Mouse (Mus musculus): Measurements from ENCODE around the gene Ccdc73. TPM values are rescaled to one million over a fixed set of nuclear protein-coding genes. Genes with fewer than 3 reads are reported as not detected.
"Not testable (repeated sequence)": the region's sequence is repeated elsewhere in the genome, so short reads cannot be mapped to it uniquely, and the experiment has no call there.

Ccdc73 gene
- polyA plus RNA-seq, 1 experiment from 2014 or later: 9.5 TPM

GRCm38 (mm10) chr2:105017802-105018201, 150.2 kb downstream of the Ccdc73 start:
- H3K4me2 ChIP-seq (replicated peaks): no peak overlapping the region
- no peak for ATAC-seq (ENCODE audit: low FRiP score, low read depth)
- no peaks in the 10 kb centered on the region for H3K9me3 ChIP-seq
- WGBS: 83% methylated on average over 3 of the region's 3 CpGs
- H3K9ac ChIP-seq: no peak overlapping the region
- H3K27ac ChIP-seq: no peak overlapping the region
- no peaks in the 10 kb centered on the region for H3K27me3 ChIP-seq (replicated peaks)
- peaks cover 11% of the 10 kb centered on the region for H3K36me3 ChIP-seq
- peaks cover 12% of the 10 kb centered on the region for H3K4me1 ChIP-seq
- H3K4me3 ChIP-seq: no peak overlapping the region

- ATAC-seq (ENCODE audit: low FRiP score, low read depth): no peak
- no peak overlapping the region for H3K27ac ChIP-seq
- H3K9me3 ChIP-seq: no peaks in the 10 kb centered on the region
- no peaks in the 10 kb centered on the region for H3K36me3 ChIP-seq
- H3K4me3 ChIP-seq: no peak overlapping the region
- peaks cover 12% of the 10 kb centered on the region for H3K4me1 ChIP-seq
- no peaks in the 10 kb centered on the region for H3K27me3 ChIP-seq (replicated peaks)
- H3K9ac ChIP-seq: no peak overlapping the region
- H3K4me2 ChIP-seq (replicated peaks): no peak overlapping the region
- 85% methylated on average over 1 of the region's 1 CpGs for WGBS
Measured at GRCm38 (mm10) chr2:105019457-105019856, 151.9 kb downstream of the Ccdc73 start.

- 72% methylated on average over 12 of the region's 12 CpGs for WGBS
- H3K4me3 ChIP-seq: no peak overlapping the region
- H3K4me1 ChIP-seq: peaks cover 7% of the 10 kb centered on the region; the same call in 1 of the 2 replicates
- no peak overlapping the region for H3K4me2 ChIP-seq (replicated peaks)
- no peaks in the 10 kb centered on the region for H3K27me3 ChIP-seq (replicated peaks)
- no peak overlapping the region for H3K27ac ChIP-seq
- H3K9me3 ChIP-seq: no peaks in the 10 kb centered on the region
- H3K36me3 ChIP-seq: no peaks in the 10 kb centered on the region
- no peak for ATAC-seq (ENCODE audit: low FRiP score, low read depth)
- no peak overlapping the region for H3K9ac ChIP-seq
Measured at GRCm38 (mm10) chr2:105021256-105021655, 153.7 kb downstream of the Ccdc73 start.

- no peaks in the 10 kb centered on the region for H3K9me3 ChIP-seq
- no peak overlapping the region for H3K4me2 ChIP-seq (replicated peaks)
- no peaks in the 10 kb centered on the region for H3K36me3 ChIP-seq
- H3K27me3 ChIP-seq (replicated peaks): no peaks in the 10 kb centered on the region
- ATAC-seq (ENCODE audit: low FRiP score, low read depth): no peak
- H3K4me3 ChIP-seq: no peak overlapping the region
- no peak overlapping the region for H3K27ac ChIP-seq
- peaks cover 7% of the 10 kb centered on the region; the same call in 1 of the 2 replicates for H3K4me1 ChIP-seq
- 96% methylated on average over 2 of the region's 2 CpGs for WGBS
- H3K9ac ChIP-seq: no peak overlapping the region
Measured at GRCm38 (mm10) chr2:105021836-105022235, 154.2 kb downstream of the Ccdc73 start.

DNA sequence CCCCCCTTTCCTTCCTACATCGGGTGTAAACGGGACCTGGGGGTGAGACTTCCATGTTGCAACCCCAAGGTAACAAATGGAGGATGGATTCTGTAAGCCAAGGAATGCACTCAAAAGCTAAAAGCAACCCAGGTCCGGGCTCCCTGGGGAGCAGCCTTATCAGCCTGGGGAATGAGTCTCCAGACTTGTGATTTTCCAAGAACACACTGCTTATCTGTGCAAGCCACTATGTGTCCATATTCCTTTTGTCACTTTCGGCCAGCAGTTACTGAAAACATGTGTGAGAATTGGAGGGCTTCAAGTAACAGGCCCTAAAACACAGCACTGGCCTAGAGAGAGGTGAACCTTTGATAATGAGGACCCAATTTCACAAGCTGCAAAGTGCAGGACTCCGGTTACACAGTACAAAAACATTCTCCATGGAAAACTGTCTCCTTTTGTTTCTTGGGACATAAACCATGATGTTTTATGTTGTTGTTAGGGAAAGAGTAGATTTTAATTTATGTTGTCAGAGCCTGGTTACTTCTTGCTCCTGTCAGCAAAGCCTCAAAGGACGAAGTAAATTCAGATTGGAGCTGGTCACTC, 155.5 kb downstream of the Ccdc73 start:
- H3K27me3 ChIP-seq (replicated peaks): no peaks in the 10 kb centered on the region
- H3K4me3 ChIP-seq: no peak overlapping the region
- no peaks in the 10 kb centered on the region for H3K9me3 ChIP-seq
- no peaks in the 10 kb centered on the region for H3K36me3 ChIP-seq
- H3K27ac ChIP-seq: no peak overlapping the region
- no peak overlapping the region for H3K4me2 ChIP-seq (replicated peaks)
- WGBS: 67% methylated on average over 6 of the region's 6 CpGs
- H3K9ac ChIP-seq: no peak overlapping the region
- no peaks in the 10 kb centered on the region for H3K4me1 ChIP-seq
- ATAC-seq (ENCODE audit: low FRiP score, low read depth): no peak

DNA sequence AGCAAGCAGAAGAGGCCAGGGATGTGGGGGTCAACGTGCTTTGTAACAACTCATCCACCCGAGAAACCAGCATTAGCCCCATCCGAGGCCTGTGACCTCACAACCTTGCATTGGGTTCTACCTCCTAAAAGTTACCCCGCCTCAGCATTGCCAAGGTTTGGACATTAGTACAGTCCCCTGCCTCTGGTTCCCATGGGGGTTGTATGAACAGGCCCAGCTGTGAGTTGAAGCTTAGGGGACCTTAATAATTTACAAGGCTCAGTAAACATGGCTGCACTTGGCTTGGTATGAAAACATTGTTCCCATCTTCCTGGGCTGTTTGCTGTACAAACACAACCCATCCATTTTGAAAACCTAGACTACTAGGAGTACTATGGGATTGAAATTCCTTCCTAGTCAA, 156.2 kb downstream of the Ccdc73 start:
- 72% methylated on average over 4 of the region's 4 CpGs for WGBS
- H3K9me3 ChIP-seq: no peaks in the 10 kb centered on the region

DNA sequence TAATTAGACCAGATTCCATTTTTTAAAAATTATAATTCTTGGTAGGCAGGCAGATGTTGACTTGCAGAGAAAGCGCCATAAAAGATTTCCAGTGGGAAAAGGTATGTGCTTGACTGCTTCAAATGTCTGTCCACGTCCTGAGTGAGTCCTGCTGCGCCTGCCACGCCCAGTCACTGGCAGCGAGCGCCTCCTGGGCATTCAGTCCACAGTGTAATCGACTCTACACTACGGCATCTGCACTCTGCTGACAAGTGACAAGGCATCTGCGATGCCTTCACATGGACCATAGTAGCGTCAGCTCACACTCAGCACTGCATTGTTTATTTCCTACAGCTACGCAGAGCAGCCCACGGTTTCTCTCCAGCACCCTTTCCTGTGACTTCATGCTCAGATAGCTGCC, 158.0 kb downstream of the Ccdc73 start:
- not testable (repeated sequence) for H3K9me3 ChIP-seq; H3K4me2 ChIP-seq (replicated peaks); H3K27me3 ChIP-seq (replicated peaks); H3K36me3 ChIP-seq; H3K9ac ChIP-seq; H3K4me3 ChIP-seq; H3K4me1 ChIP-seq; H3K27ac ChIP-seq; ATAC-seq (ENCODE audit: low FRiP score, low read depth)
- WGBS: 83% methylated on average over 12 of the region's 12 CpGs

More for the DNA sequence above, 156.2 kb downstream of the Ccdc73 start:
- no peak overlapping the region for H3K4me2 ChIP-seq (replicated peaks)
- no peaks in the 10 kb centered on the region for H3K27me3 ChIP-seq (replicated peaks)
- no peaks in the 10 kb centered on the region for H3K36me3 ChIP-seq
- no peak overlapping the region for H3K4me3 ChIP-seq
- no peak overlapping the region for H3K27ac ChIP-seq
- ATAC-seq (ENCODE audit: low FRiP score, low read depth): no peak
- H3K4me1 ChIP-seq: no peaks in the 10 kb centered on the region
- H3K9ac ChIP-seq: no peak overlapping the region

- Histone ChIP-seq H3K4me3 (no peak overlapping the region), H3K4me1 (no peaks in the 10 kb centered on the region), H3K27ac (no peak overlapping the region), H3K9me3 (no peaks in the 10 kb centered on the region), H3K9ac (no peak overlapping the region), H3K36me3 (no peaks in the 10 kb centered on the region), H3K27me3 (replicated peaks) (no peaks in the 10 kb centered on the region), H3K4me2 (replicated peaks) (no peak overlapping the region)
- WGBS: 79% methylated on average over 22 of the region's 22 CpGs
- no peak for ATAC-seq (ENCODE audit: low FRiP score, low read depth)
Measured at GRCm38 (mm10) chr2:105026950-105027695, 159.5 kb downstream of the Ccdc73 start.

DNA sequence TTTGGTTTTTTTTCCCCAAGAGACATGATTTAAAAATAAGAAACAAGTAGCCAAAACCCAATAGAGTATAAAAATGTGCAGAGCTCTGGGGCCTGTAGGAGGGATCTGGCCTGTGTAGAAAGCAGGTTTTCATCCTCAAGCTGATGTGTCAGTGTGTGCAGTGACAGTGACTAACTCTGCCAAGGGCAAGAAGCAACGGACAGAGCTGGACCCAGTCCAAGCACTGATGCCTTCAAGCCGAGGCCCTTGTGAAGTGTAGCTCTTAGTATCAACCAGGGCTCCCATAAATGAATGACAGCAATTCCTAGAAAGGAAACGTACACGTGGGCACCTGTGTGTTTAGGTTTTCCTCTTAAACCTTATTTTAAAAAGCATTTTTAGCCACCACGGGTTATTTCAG, 161.2 kb downstream of the Ccdc73 start:
- H3K27ac ChIP-seq: no peak overlapping the region
- no peaks in the 10 kb centered on the region for H3K9me3 ChIP-seq
- WGBS: 88% methylated on average over 5 of the region's 5 CpGs
- no peak overlapping the region for H3K4me2 ChIP-seq (replicated peaks)
- no peaks in the 10 kb centered on the region for H3K36me3 ChIP-seq
- H3K27me3 ChIP-seq (replicated peaks): no peaks in the 10 kb centered on the region
- no peaks in the 10 kb centered on the region for H3K4me1 ChIP-seq
- no peak for ATAC-seq (ENCODE audit: low FRiP score, low read depth)
- H3K4me3 ChIP-seq: no peak overlapping the region
- H3K9ac ChIP-seq: no peak overlapping the region

- ATAC-seq (ENCODE audit: low FRiP score, low read depth): no peak
- WGBS: 96% methylated on average over 5 of the region's 5 CpGs
- Histone ChIP-seq H3K9me3 (no peaks in the 10 kb centered on the region), H3K27me3 (replicated peaks) (no peaks in the 10 kb centered on the region), H3K4me2 (replicated peaks) (no peak overlapping the region), H3K4me3 (no peak overlapping the region), H3K36me3 (no peaks in the 10 kb centered on the region), H3K27ac (no peak overlapping the region), H3K4me1 (peaks cover 2% of the 10 kb centered on the region; the same call in 1 of the 2 replicates), H3K9ac (no peak overlapping the region)
Measured at GRCm38 (mm10) chr2:105030505-105030904, 162.9 kb downstream of the Ccdc73 start.

- Histone ChIP-seq H3K4me1 (peaks cover 8% of the 10 kb centered on the region; the same call in 1 of the 2 replicates), H3K4me3 (no peak overlapping the region), H3K9ac (no peak overlapping the region), H3K36me3 (no peaks in the 10 kb centered on the region), H3K9me3 (no peaks in the 10 kb centered on the region), H3K27ac (no peak overlapping the region), H3K4me2 (replicated peaks) (no peak overlapping the region), H3K27me3 (replicated peaks) (no peaks in the 10 kb centered on the region)
- 51% methylated on average over 3 of the region's 3 CpGs for WGBS
- no peak for ATAC-seq (ENCODE audit: low FRiP score, low read depth)
Measured at GRCm38 (mm10) chr2:105034084-105034483, 166.5 kb downstream of the Ccdc73 start.

DNA sequence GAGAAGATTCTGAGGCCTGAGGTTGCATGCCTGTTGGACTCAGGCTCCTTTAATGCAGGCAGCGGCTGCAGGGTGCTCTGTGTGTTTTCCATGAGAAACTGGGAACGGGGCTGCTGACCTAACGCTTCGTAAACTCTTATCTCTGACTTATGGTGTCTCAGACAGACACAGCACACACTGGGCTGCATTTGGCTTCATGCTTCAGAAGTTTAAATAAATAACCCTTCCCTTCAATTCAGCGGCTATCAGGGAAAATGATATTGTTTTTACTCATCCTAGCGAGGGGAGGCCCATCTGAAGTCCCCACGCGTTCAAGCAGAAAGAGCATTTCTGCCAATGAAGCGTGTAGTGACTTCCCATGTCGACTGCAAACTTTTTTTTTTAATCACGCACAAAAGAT, 168.4 kb downstream of the Ccdc73 start:
- H3K9ac ChIP-seq: no peak overlapping the region
- WGBS: 38% methylated on average over 11 of the region's 11 CpGs
- ATAC-seq (ENCODE audit: low FRiP score, low read depth): no peak
- no peaks in the 10 kb centered on the region for H3K9me3 ChIP-seq
- no peak overlapping the region for H3K4me3 ChIP-seq
- no peaks in the 10 kb centered on the region for H3K36me3 ChIP-seq
- no peaks in the 10 kb centered on the region for H3K27me3 ChIP-seq (replicated peaks)
- H3K4me2 ChIP-seq (replicated peaks): no peak overlapping the region; the same call in 1 of the 2 replicates
- no peak overlapping the region for H3K27ac ChIP-seq
- H3K4me1 ChIP-seq: peaks cover 8% of the 10 kb centered on the region; the same call in 1 of the 2 replicates
